Mouse (Mus musculus) hindbrain, postnatal 0 days (tissue): ENCODE results near the gene Ly6g5b. TPM values are rescaled to one million over a fixed set of nuclear protein-coding genes. Genes with fewer than 3 reads are reported as not detected.

Source experiments
- ATAC-seq: fragments of 200-750 bp; cut with Nextera tagmentation; 2 replicates; pipeline ENCODE4 v1.8.0; 2017; ENCODE audit warnings: mild to moderate bottlenecking, moderate TSS enrichment, moderate library complexity
- DNase-seq: peaks from one replicate; pipeline ENCODE4 v3.0.0-alpha.2; 2015; ENCODE audit warnings: low spot score
- H3K27ac ChIP-seq: fragments of 300-500 bp; sonication (generic); 2 replicates; pipeline ENCODE4 v1.5.1; 2014; ENCODE audit warnings: mild to moderate bottlenecking
- H3K27me3 ChIP-seq: fragments of 300-500 bp; sonication (generic); 2 replicates; pipeline ENCODE4 v1.6.1; 2014; ENCODE audit warnings: low read length, mixed read lengths; ENCODE audit not compliant: insufficient read depth
- H3K36me3 ChIP-seq: fragments of 300-500 bp; sonication (generic); 2 replicates; pipeline ENCODE4 v1.6.1; 2014; ENCODE audit warnings: low read length, mixed read lengths; ENCODE audit not compliant: insufficient read depth
- H3K4me1 ChIP-seq: fragments of 300-500 bp; sonication (generic); 2 replicates; pipeline ENCODE4 v1.6.1; 2014; ENCODE audit warnings: antibody characterized with exemption, low read length, mixed read lengths; ENCODE audit not compliant: insufficient read depth
- H3K4me2 ChIP-seq: fragments of 300-500 bp; sonication (generic); 2 replicates; pipeline ENCODE4 v1.6.1; 2014; ENCODE audit warnings: low read depth, mild to moderate bottlenecking, low read length, moderate library complexity, mixed read lengths
- H3K4me3 ChIP-seq: fragments of 300-500 bp; sonication (generic); 2 replicates; pipeline ENCODE4 v1.5.1; 2014; ENCODE audit warnings: low read length
- H3K9ac ChIP-seq: fragments of 300-500 bp; sonication (generic); replicated peaks from 2 replicates; pipeline ENCODE4 v1.6.1; 2014; ENCODE audit warnings: mild to moderate bottlenecking, low read length, moderate library complexity, mixed read lengths
- H3K9me3 ChIP-seq: fragments of 300-500 bp; sonication (generic); 2 replicates; pipeline ENCODE4 v1.6.1; 2016; ENCODE audit warnings: low read length, mixed read lengths
- CTCF ChIP-seq: IDR thresholded peaks from 2 replicates; pipeline ENCODE4 v1.5.1; 2016; ENCODE audit warnings: antibody characterized with exemption, control low read depth, low read depth
- WGBS: fragments of 180-500 bp; shearing (Covaris S2); extraction: QIAGEN DNeasy Blood & Tissue Kit; methylation state at CpG from one replicate; pipeline ENCODE4 v1.1.7; 2014; 5-methylcytosine and 5-hydroxymethylcytosine counted together
- polyA plus RNA-seq: library from polyadenylated mRNA; unstranded; fragments of >200 nt; fragmentation: Nextera tagmentation; extraction: Ambion mirVana; gene quantifications from 2 replicates; pipeline ENCODE4 v1.2.1, GENCODE M21; 2015
- total RNA-seq: library from RNA; depleted of rRNA; stranded (reverse); fragments of >200 nt; gene quantifications from 2 replicates; pipeline ENCODE4 v1.2.3, GENCODE M21; 2014

The Ly6g5b gene
- total and polyA plus RNA-seq, 2 experiments from 2014 or later = 1.2 to 1.7 TPM

- H3K4me2 ChIP-seq = no peak overlapping the region
- no peaks in the 10 kb centered on the region; the same call in 1 of the 2 replicates for H3K36me3 ChIP-seq
- no peak overlapping the region for H3K4me3 ChIP-seq
- no peaks in the 10 kb centered on the region for H3K9me3 ChIP-seq
- 80% methylated on average over 3 of the region's 3 CpGs for WGBS
- H3K27me3 ChIP-seq = no peaks in the 10 kb centered on the region
- H3K4me1 ChIP-seq = peaks cover 7% of the 10 kb centered on the region
- H3K27ac ChIP-seq = no peak overlapping the region
- no peak for TF ChIP-seq CTCF
- ATAC-seq (no peak), DNase-seq (no peak)
- H3K9ac ChIP-seq = no peak overlapping the region
These were observed 16.9 kb upstream of the Ly6g5b start for GRCm38 (mm10) chr17:35132174-35132560.

GRCm38 (mm10) chr17:35131500-35132173 lies 16.4 kb upstream of the Ly6g5b start, which contains the start of gene Apom:
Gene Apom (minus strand): TSS chr17:35132050.
- DNase-seq (no peak), ATAC-seq (no peak)
- Histone ChIP-seq H3K27ac (no peak within 1 kb of the TSS), H3K27me3 (no peaks in the 10 kb centered on the region), H3K36me3 (no peaks in the 10 kb centered on the region; the same call in 1 of the 2 replicates), H3K4me2 (no peak within 1 kb of the TSS), H3K9me3 (no peaks in the 10 kb centered on the region), H3K4me3 (no peak within 1 kb of the TSS), H3K4me1 (peaks cover 7% of the 10 kb centered on the region), H3K9ac (no peak within 1 kb of the TSS)
- WGBS = 80% methylated on average over 15 of the region's 15 CpGs
- no peak for TF ChIP-seq CTCF

- H3K27me3 ChIP-seq = no peaks in the 10 kb centered on the region
- WGBS = 91% methylated on average over 8 of the region's 8 CpGs
- H3K9me3 ChIP-seq = no peaks in the 10 kb centered on the region
- no peaks in the 10 kb centered on the region; the same call in 1 of the 2 replicates for H3K36me3 ChIP-seq
- H3K4me1 ChIP-seq = peaks cover 8% of the 10 kb centered on the region; the same call in 1 of the 2 replicates
- H3K4me3 ChIP-seq = no peak overlapping the region
- no peak for TF ChIP-seq CTCF
- DNase-seq (no peak), ATAC-seq (no peak)
- no peak overlapping the region for H3K4me2 ChIP-seq
- no peak overlapping the region for H3K9ac ChIP-seq
- no peak overlapping the region for H3K27ac ChIP-seq
These were observed 15.8 kb upstream of the Ly6g5b start for GRCm38 (mm10) chr17:35131038-35131437.

- ATAC-seq (no peak), DNase-seq (no peak)
- peaks cover under 1% of the 10 kb centered on the region; the same call in 1 of the 2 replicates for H3K36me3 ChIP-seq
- H3K9me3 ChIP-seq = no peaks in the 10 kb centered on the region
- H3K27me3 ChIP-seq = no peaks in the 10 kb centered on the region
- H3K4me1 ChIP-seq = peaks cover 8% of the 10 kb centered on the region; the same call in 1 of the 2 replicates
- H3K4me2 ChIP-seq = no peak overlapping the region
- no peak overlapping the region for H3K9ac ChIP-seq
- TF ChIP-seq CTCF = no peak
- no peak overlapping the region for H3K27ac ChIP-seq
- WGBS = 63% methylated on average over 11 of the region's 11 CpGs
- H3K4me3 ChIP-seq = no peak overlapping the region
These were observed 13.8 kb upstream of the Ly6g5b start for GRCm38 (mm10) chr17:35128996-35129395.

- Histone ChIP-seq H3K4me3 (peak overlapping the region; percentile 54), H3K27ac (peak overlapping the region; percentile 83), H3K4me1 (peaks cover 8% of the 10 kb centered on the region; the same call in 1 of the 2 replicates)
These were observed 11.8 kb upstream of the Ly6g5b start for GRCm38 (mm10) chr17:35127017-35127416.

GRCm38 (mm10) chr17:35126206-35126611 lies 11.0 kb upstream of the Ly6g5b start, which contains the start of gene D17H6S53E:
Gene D17H6S53E (plus strand): TSS chr17:35126373.
- DNase-seq (peak; percentile 83), ATAC-seq (peak; percentile 52)
- peak within 1 kb of the TSS; percentile 54 for H3K4me3 ChIP-seq
- no peaks in the 10 kb centered on the region for H3K27me3 ChIP-seq
- H3K27ac ChIP-seq = peak within 1 kb of the TSS; percentile 83
- no peaks in the 10 kb centered on the region for H3K9me3 ChIP-seq
- peaks cover 5% of the 10 kb centered on the region; the same call in 1 of the 2 replicates for H3K36me3 ChIP-seq
- WGBS = 0% methylated on average over 36 of the region's 36 CpGs
- peak within 1 kb of the TSS; percentile 68 for H3K9ac ChIP-seq
- peaks cover 8% of the 10 kb centered on the region; the same call in 1 of the 2 replicates for H3K4me1 ChIP-seq
- TF ChIP-seq CTCF = no peak
- peak within 1 kb of the TSS; percentile 75 for H3K4me2 ChIP-seq

More at GRCm38 (mm10) chr17:35127017-35127416, 11.8 kb upstream of the Ly6g5b start:
- WGBS = 74% methylated on average over 13 of the region's 13 CpGs
- H3K4me2 ChIP-seq = peak overlapping the region; percentile 75
- no peaks in the 10 kb centered on the region for H3K9me3 ChIP-seq
- DNase-seq (no peak), ATAC-seq (no peak)
- no peaks in the 10 kb centered on the region for H3K27me3 ChIP-seq
- H3K36me3 ChIP-seq = peaks cover 5% of the 10 kb centered on the region; the same call in 1 of the 2 replicates
- peak overlapping the region; percentile 68 for H3K9ac ChIP-seq
- no peak for TF ChIP-seq CTCF

- peak overlapping the region; percentile 54 for H3K4me3 ChIP-seq
- H3K27me3 ChIP-seq = no peaks in the 10 kb centered on the region
- H3K36me3 ChIP-seq = peaks cover 5% of the 10 kb centered on the region; the same call in 1 of the 2 replicates
- peak overlapping the region; percentile 75 for H3K4me2 ChIP-seq
- H3K9ac ChIP-seq = peak overlapping the region; percentile 68
- no peak for TF ChIP-seq CTCF
- DNase-seq = no peak
- 30% methylated on average over 6 of the region's 6 CpGs for WGBS
- H3K27ac ChIP-seq = peak overlapping the region; percentile 83; the same call in 1 of the 2 replicates
- ATAC-seq = no peak
- peaks cover 8% of the 10 kb centered on the region for H3K4me1 ChIP-seq
- no peaks in the 10 kb centered on the region for H3K9me3 ChIP-seq
These were observed 10.3 kb upstream of the Ly6g5b start for GRCm38 (mm10) chr17:35125578-35125977.
